Mouse (Mus musculus) right cerebral cortex, postnatal 14 days (tissue): ENCODE results near the gene Gria3.

Source experiments
- DNase-seq: peaks from one replicate; pipeline ENCODE4 v3.0.0; 2022

Gria3 gene

GRCm38 (mm10) chrX:41578797-41579196, 178.1 kb downstream of the Gria3 start:
- DNase-seq, result no peak

- no peak for DNase-seq
Measured at GRCm38 (mm10) chrX:41587692-41588091, 187.0 kb downstream of the Gria3 start.

GRCm38 (mm10) chrX:41607181-41607580, 206.5 kb downstream of the Gria3 start:
- no peak for DNase-seq

- no peak for DNase-seq
Measured at GRCm38 (mm10) chrX:41614920-41615319, 214.3 kb downstream of the Gria3 start.

- no peak for DNase-seq
Measured at GRCm38 (mm10) chrX:41616928-41617327, 216.3 kb downstream of the Gria3 start.

- no peak for DNase-seq
Measured at GRCm38 (mm10) chrX:41618396-41618795, 217.7 kb downstream of the Gria3 start.

- DNase-seq, result no peak
Measured at GRCm38 (mm10) chrX:41633576-41633975, 232.9 kb downstream of the Gria3 start.

- no peak for DNase-seq
Measured at GRCm38 (mm10) chrX:41644954-41645353, 244.3 kb downstream of the Gria3 start.

- DNase-seq, result no peak
Measured at GRCm38 (mm10) chrX:41657791-41658190, 257.1 kb downstream of the Gria3 start.

GRCm38 (mm10) chrX:41688869-41689268, 288.2 kb downstream of the Gria3 start:
- no peak for DNase-seq

- DNase-seq, result no peak
Measured at GRCm38 (mm10) chrX:41692076-41692475, 291.4 kb downstream of the Gria3 start.
